Mouse (Mus musculus): ENCODE data around the gene Cep97.

- TF ChIP-seq CTCF (IDR thresholded peaks at IDR 0.05; ENCODE audit: extremely low read depth, insufficient read length, insufficient replicate concordance, low read depth, low read length) = no peak
- no peak for TF ChIP-seq POLR2A (IDR thresholded peaks at IDR 0.05; ENCODE audit: low read depth, low read length)
These were observed 39.0 kb downstream of the Cep97 start for GRCm38 (mm10) chr16:55895651-55896095.

All from small intestine, adult 2 months (tissue).